Mouse (Mus musculus) adrenal gland, postnatal 10 days (tissue): ENCODE measurements around the gene Rhob. TPM values are rescaled to one million over a fixed set of nuclear protein-coding genes. Genes with fewer than 3 reads are reported as not detected.

Experiments
- total RNA-seq, 2 experiments: library from RNA; stranded (reverse); gene quantifications; 2 replicates each; pipeline ENCODE4 v1.2.3; 2021

Gene Rhob
- total RNA-seq, 2 experiments from 2014 or later = 177 to 223 TPM

Other genes with a start within 250 kb of the Rhob start
- under 1 TPM in 1 of 2 experiments, not detected in 1; 0.18 TPM for gene Gdf7, start 198.1 kb downstream of the Rhob start, total RNA-seq
- gene Hs1bp3, start 186.6 kb downstream of the Rhob start, total RNA-seq = 10 to 100 TPM; 11.0 to 16.9 TPM
- under 1 TPM in 1 of 2 experiments, not detected in 1; 0.24 TPM for gene Slc7a15, start 99.1 kb upstream of the Rhob start, total RNA-seq
- gene Pum2, start 174.1 kb upstream of the Rhob start, total RNA-seq = 100 to 1,000 TPM; 131 to 150 TPM